Mouse (Mus musculus) CH12.LX (cell line): ENCODE data around the gene Fubp3.

Experiments used
- BHLHE40 ChIP-seq: IDR thresholded peaks from 2 replicates; pipeline ENCODE4 v1.6.1; 2011; ENCODE audit warnings: mild to moderate bottlenecking, low read depth, low read length, improper control_type of control experiment
- CTCF ChIP-seq, 2 experiments: IDR thresholded peaks in 1 of 2; conservative IDR thresholded peaks in 1 of 2; 2 replicates each; pipeline ENCODE4 v1.5.1; 2011 to 2012; ENCODE audit warnings: low read depth in 2 of 2, low read length in 2 of 2, improper control_type of control experiment in 1 of 2, inconsistent platforms in 1 of 2, mild to moderate bottlenecking in 1 of 2, moderate library complexity in 1 of 2
- EP300 ChIP-seq: IDR thresholded peaks from 2 replicates; pipeline ENCODE4 v1.6.1; 2011; ENCODE audit warnings: low read length, improper control_type of control experiment
- MAX ChIP-seq: IDR thresholded peaks from 2 replicates; pipeline ENCODE4 v1.6.1; 2011; ENCODE audit warnings: low read length, improper control_type of control experiment
- POLR2A ChIP-seq: IDR thresholded peaks from 2 replicates; pipeline ENCODE4 v1.6.1; 2011; ENCODE audit warnings: low read depth, mild to moderate bottlenecking, improper control_type of control experiment, low read length
- ZC3H11A ChIP-seq: IDR thresholded peaks from 2 replicates; pipeline ENCODE4 v1.6.1; 2012; ENCODE audit warnings: low read depth, mild to moderate bottlenecking, inconsistent platforms, low read length, improper control_type of control experiment

DNA sequence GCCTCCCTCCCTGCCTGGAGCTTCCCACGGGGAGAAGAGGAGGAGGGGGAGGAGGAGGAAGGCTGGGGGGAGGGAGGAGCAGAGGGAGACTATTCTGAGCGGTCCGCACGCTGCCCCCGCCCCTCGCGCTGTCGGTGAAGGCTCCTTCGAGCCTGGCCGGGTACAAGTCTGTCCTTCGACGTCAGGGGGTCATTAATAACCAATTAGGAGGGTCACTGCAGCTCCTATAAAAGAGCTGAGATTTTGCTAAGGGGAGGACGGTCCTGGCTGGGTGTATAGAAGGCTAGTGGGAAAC is 67.0 kb downstream of the Fubp3 start:
- TF ChIP-seq EP300 (no peak), ZC3H11A (no peak), MAX (no peak), POLR2A (no peak), BHLHE40 (no peak), CTCF (conservative IDR thresholded peaks at IDR 0.05 in 1 of 2, IDR thresholded peaks at IDR 0.05 in 1 of 2; ENCODE audit: low read depth in 2 of 2, low read length in 2 of 2) (no peak)
